Mouse (Mus musculus) cerebral cortex, adult 2 months (tissue): ENCODE measurements around the gene Acot13.

Experiments
- WGBS: fragments of 180-500 bp; shearing (Covaris S2); methylation state at CpG from one replicate; pipeline ENCODE4 v1.1.7; 2018; 5-methylcytosine and 5-hydroxymethylcytosine counted together

Gene Acot13

GRCm38 (mm10) chr13:24826116-24826515, 5.2 kb downstream of the Acot13 start:
- 83% methylated on average over 7 of the region's 7 CpGs for WGBS

- WGBS = 74% methylated on average over 4 of the region's 4 CpGs
Observed at GRCm38 (mm10) chr13:24825587-24825986, 5.8 kb downstream of the Acot13 start.

GRCm38 (mm10) chr13:24824647-24825046, 6.7 kb downstream of the Acot13 start:
- WGBS = 98% methylated on average over 4 of the region's 4 CpGs

GRCm38 (mm10) chr13:24822663-24823343, 8.5 kb downstream of the Acot13 start:
- WGBS = 68% methylated on average over 16 of the region's 16 CpGs

GRCm38 (mm10) chr13:24819931-24820330, 11.4 kb downstream of the Acot13 start:
- 89% methylated on average over 1 of the region's 1 CpGs for WGBS

GRCm38 (mm10) chr13:24816125-24817092, 14.9 kb downstream of the Acot13 start:
- WGBS = 62% methylated on average over 4 of the region's 4 CpGs

- WGBS = 71% methylated on average over 1 of the region's 1 CpGs
Observed at GRCm38 (mm10) chr13:24814616-24815015, 16.7 kb downstream of the Acot13 start.

- WGBS = 86% methylated on average over 2 of the region's 2 CpGs
Observed at GRCm38 (mm10) chr13:24812521-24812920, 18.8 kb downstream of the Acot13 start.

GRCm38 (mm10) chr13:24803196-24803595, 28.1 kb downstream of the Acot13 start:
- 3% methylated on average over 2 of the region's 2 CpGs for WGBS

GRCm38 (mm10) chr13:24802131-24802691, 29.1 kb downstream of the Acot13 start:
- WGBS = under 1% methylated on average over 26 of the region's 26 CpGs

- under 1% methylated on average over 74 of the region's 74 CpGs for WGBS
Observed at GRCm38 (mm10) chr13:24801308-24801921, 29.9 kb downstream of the Acot13 start, which contains the start of gene BC005537. TSS of gene BC005537 (plus strand) at chr13:24801657.

GRCm38 (mm10) chr13:24800674-24801307, 30.5 kb downstream of the Acot13 start:
- under 1% methylated on average over 42 of the region's 42 CpGs for WGBS

GRCm38 (mm10) chr13:24799925-24800673, 31.2 kb downstream of the Acot13 start:
- WGBS = under 1% methylated on average over 31 of the region's 31 CpGs

- 62% methylated on average over 5 of the region's 5 CpGs for WGBS
Observed at GRCm38 (mm10) chr13:24799378-24799777, 32.0 kb downstream of the Acot13 start.

GRCm38 (mm10) chr13:24798686-24799085, 32.7 kb downstream of the Acot13 start:
- 98% methylated on average over 4 of the region's 4 CpGs for WGBS

- 58% methylated on average over 9 of the region's 9 CpGs for WGBS
Observed at GRCm38 (mm10) chr13:24792411-24793045, 38.8 kb downstream of the Acot13 start.

GRCm38 (mm10) chr13:24791349-24791748, 40.0 kb downstream of the Acot13 start:
- 73% methylated on average over 2 of the region's 2 CpGs for WGBS

- 44% methylated on average over 5 of the region's 5 CpGs for WGBS
Observed at GRCm38 (mm10) chr13:24787477-24787876, 43.9 kb downstream of the Acot13 start.

- WGBS = 31% methylated on average over 11 of the region's 11 CpGs
Observed at GRCm38 (mm10) chr13:24786014-24786490, 45.3 kb downstream of the Acot13 start.

GRCm38 (mm10) chr13:24781916-24782315, 49.4 kb downstream of the Acot13 start:
- WGBS = 59% methylated on average over 5 of the region's 5 CpGs
